Mouse (Mus musculus) cortical plate, adult 2 months (tissue): Measurements from ENCODE around the gene Ankrd34b.

ENCODE experiments used
- CTCF ChIP-seq: fragments of 200-500 bp; IDR thresholded peaks from 2 replicates; pipeline ENCODE4 v1.5.1; 2011; ENCODE audit warnings: mild to moderate bottlenecking, control low read depth, low read length; ENCODE audit not compliant: insufficient read depth; ENCODE audit errors: extremely low read depth
- POLR2A ChIP-seq: fragments of 200-500 bp; IDR thresholded peaks from 2 replicates; pipeline ENCODE4 v1.6.1; 2011; ENCODE audit warnings: mild to moderate bottlenecking, low read length, control low read depth; ENCODE audit not compliant: insufficient read depth; ENCODE audit errors: extremely low read depth

GRCm38 (mm10) chr13:92402063-92402462, 23.6 kb upstream of the Ankrd34b start:
- TF ChIP-seq CTCF (no peak), POLR2A (no peak)
